8 mouse cellular contexts compared by ENCODE assay signal in genomic region chr2:38797087-38797624, GRCm38 (mm10).
DNase-seq lines count a peak whose midpoint lies in the region; ATAC-seq and TF ChIP-seq lines count a peak whose summit lies in the region.

No protein-coding gene starts in this region.

- no peak overlapping the region for H3ac ChIP-seq in C2C12 (ENCODE audit: control insufficient read depth, insufficient read length, low read depth)

- H3K4me2 ChIP-seq in lung, embryonic 16.5 days (ENCODE audit: low read depth, low read length): no peak overlapping the region

- no peak overlapping the region for H3K27ac ChIP-seq in lung, embryonic 16.5 days (ENCODE audit: low read length)

- DNase-seq in adrenal gland, adult 2 months: peak; percentile 74
- peak; percentile 82 for DNase-seq in embryo, embryonic 11 days
- peak; percentile 48 to 70 for DNase-seq in gastrocnemius, postnatal 4 days (ENCODE audit: low spot score in 2 of 2)
- DNase-seq in kidney, postnatal 36 days: peak; percentile 52 to 87
- peak; percentile 51 for DNase-seq in ovary, postnatal 10 days (ENCODE audit: low spot score)
- DNase-seq in thymus, postnatal 14 days: peak; percentile 78

- peak; percentile 20; the same call in 1 of the 2 replicates for ATAC-seq in lung, embryonic 16.5 days (ENCODE audit: low read depth)

- H3K4me3 ChIP-seq in C2C12 (ENCODE audit: insufficient read depth, poor library complexity, severe bottlenecking): no peak overlapping the region
- H3K4me3 ChIP-seq in lung, embryonic 16.5 days (ENCODE audit: low read length): no peak overlapping the region

- no peaks in the 10 kb centered on the region for H3K9me3 ChIP-seq in lung, embryonic 16.5 days (ENCODE audit: control insufficient read depth, low read length)

- H3K27me3 ChIP-seq in C2C12 (ENCODE audit: control insufficient read depth, insufficient read depth, insufficient read length): no peaks in the 10 kb centered on the region
- H3K27me3 ChIP-seq in lung, embryonic 16.5 days (ENCODE audit: control insufficient read depth, insufficient read depth, low read depth, low read length): no peaks in the 10 kb centered on the region

- no peak overlapping the region for H3K9ac ChIP-seq in lung, embryonic 16.5 days (ENCODE audit: low read length)

- 0 out of 2 replicates have a peak, but pooled peaks cover 2% of the 10 kb centered on the region for H3K4me1 ChIP-seq in lung, embryonic 16.5 days (replicated peaks; ENCODE audit: control insufficient read depth, insufficient read depth, low read length)

- no peaks in the 10 kb centered on the region for H3K79me3 ChIP-seq in C2C12 (ENCODE audit: low read depth)

- no peaks in the 10 kb centered on the region for H3K79me2 ChIP-seq in C2C12 (ENCODE audit: control insufficient read depth, insufficient read depth)

- TF ChIP-seq CTCF in C2C12 (IDR thresholded peaks at IDR 0.05; ENCODE audit: control insufficient read depth, insufficient read depth, insufficient read length): peak; percentile 41

- no peaks in the 10 kb centered on the region for H3K36me3 ChIP-seq in C2C12 (ENCODE audit: control insufficient read depth, insufficient read depth)
- no peaks in the 10 kb centered on the region for H3K36me3 ChIP-seq in lung, embryonic 16.5 days (ENCODE audit: control insufficient read depth, insufficient read depth, low read length)

- 13% methylated on average over 3 of the region's 3 CpGs for WGBS in lung, embryonic 16.5 days

TF ChIP-seq in C2C12, 6 proteins besides CTCF, POLR2A, EP300 and RAD21:
- no peak for TF ChIP-seq USF1 (IDR thresholded peaks at IDR 0.05; ENCODE audit: low read depth)
- no peak for TF ChIP-seq CEBPB (IDR thresholded peaks at IDR 0.05; ENCODE audit: low read depth)
- no peak for TF ChIP-seq FOSL1 (IDR thresholded peaks at IDR 0.05; ENCODE audit: insufficient read depth, low read length, poor library complexity, severe bottlenecking)
- TF ChIP-seq MYOD1 (IDR thresholded peaks at IDR 0.05; ENCODE audit: control insufficient read depth, insufficient read length, low read depth): no peak
- TF ChIP-seq MAX (IDR thresholded peaks at IDR 0.05): no peak
